In the genomic region with DNA sequence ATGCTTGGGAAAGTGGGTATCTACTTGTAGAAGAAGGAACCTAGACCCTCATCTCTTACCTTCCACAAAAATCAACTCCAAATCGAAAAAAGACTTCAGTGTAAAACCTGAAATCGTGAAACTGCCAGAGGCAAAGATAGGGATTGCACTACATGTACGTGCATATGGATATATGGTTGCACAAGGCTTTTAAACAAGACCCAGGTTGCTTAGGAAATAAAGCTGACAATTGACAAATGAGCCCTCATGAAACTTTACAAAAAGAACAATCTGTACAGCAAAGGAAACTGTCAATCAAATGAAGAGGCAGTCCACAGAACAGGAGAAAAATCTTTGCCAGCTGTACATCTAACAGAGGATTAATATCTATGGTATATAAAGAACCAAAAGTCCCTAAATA, we compare ENCODE assay signal across 16 mouse cellular contexts.
"Had no signal": no experiment of that assay in that cellular context is flagged by ENCODE, and none has a peak within 500 bp of the region (broad histone marks: within the 10 kb centered on the region; RNA-seq: fewer than 3 reads in every experiment).

No protein-coding gene starts in this region.

- DNase-seq: heart, postnatal 10 days; heart, postnatal 14 days; heart, postnatal 36 days; heart, postnatal 4 days; kidney, adult 11 months; kidney, adult 18-20 months; kidney, adult 2 months; kidney, adult 8-10 months; kidney, adult 9 months; kidney, postnatal 10 days; kidney, postnatal 14 days; kidney, postnatal 25 days; kidney, postnatal 36 days; kidney, postnatal 4 days; layer of hippocampus, adult 9-11 months; layer of hippocampus, postnatal 36 days had no signal
